Mouse (Mus musculus) thymus, adult 2 months (tissue): Measurements from ENCODE around the gene Melk. TPM values are rescaled to one million over a fixed set of nuclear protein-coding genes. Genes with fewer than 3 reads are reported as not detected.
A peak's percentile ranks its signal among the peaks of the same experiment; 100 is the strongest.

ENCODE experiments used
- DNase-seq: peaks from one replicate; pipeline ENCODE4 v3.0.0; 2021
- H3K27ac ChIP-seq: fragments of 200-500 bp; 2 replicates; pipeline ENCODE4 v1.5.1; 2012; ENCODE audit warnings: low read length, control low read depth; ENCODE audit not compliant: control insufficient read depth, insufficient read depth
- H3K27me3 ChIP-seq: fragments of 200-500 bp; 2 replicates; pipeline ENCODE4 v1.6.1; 2012; ENCODE audit warnings: mild to moderate bottlenecking, low read length, moderate library complexity, mixed read lengths; ENCODE audit not compliant: control insufficient read depth, insufficient read depth
- H3K36me3 ChIP-seq: fragments of 200-500 bp; 2 replicates; pipeline ENCODE4 v1.6.1; 2012; ENCODE audit warnings: mild to moderate bottlenecking, low read length, moderate library complexity; ENCODE audit not compliant: control insufficient read depth, insufficient read depth
- H3K4me1 ChIP-seq: fragments of 200-500 bp; replicated peaks from 2 replicates; pipeline ENCODE4 v1.6.1; 2012; ENCODE audit warnings: low read length; ENCODE audit not compliant: control insufficient read depth, insufficient read depth
- H3K4me3 ChIP-seq: fragments of 200-500 bp; 2 replicates; pipeline ENCODE4 v1.5.1; 2012; ENCODE audit warnings: mild to moderate bottlenecking, low read length, control low read depth, moderate library complexity; ENCODE audit not compliant: control insufficient read depth, insufficient read depth
- CTCF ChIP-seq: fragments of 200-500 bp; IDR thresholded peaks from 2 replicates; pipeline ENCODE4 v1.5.1; 2012; ENCODE audit warnings: mild to moderate bottlenecking, control low read depth, low read length, moderate library complexity, borderline replicate concordance; ENCODE audit not compliant: control insufficient read depth, poor library complexity, insufficient read depth; ENCODE audit errors: extremely low read depth
- POLR2A ChIP-seq: fragments of 200-500 bp; IDR thresholded peaks from 2 replicates; pipeline ENCODE4 v1.6.1; 2012; ENCODE audit warnings: mild to moderate bottlenecking, low read length, control low read depth, moderate library complexity; ENCODE audit not compliant: control insufficient read depth, poor library complexity, insufficient read depth; ENCODE audit errors: extremely low read depth
- WGBS: fragments of 180-500 bp; shearing (Covaris S2); methylation state at CpG from one replicate; pipeline ENCODE4 v1.1.7; 2018; 5-methylcytosine and 5-hydroxymethylcytosine counted together
- polyA plus RNA-seq: library from polyadenylated mRNA; depleted of rRNA; stranded (reverse); fragments of >200 nt; gene quantifications from 2 replicates; pipeline ENCODE4 v1.2.3, GENCODE M21; 2012

Gene Melk
- polyA plus RNA-seq, 1 experiment: 5.3 TPM

GRCm38 (mm10) chr4:44265500-44265899 is 35.2 kb upstream of the Melk start:
- WGBS: 79% methylated on average over 3 of the region's 3 CpGs
- Histone ChIP-seq H3K36me3 (no peaks in the 10 kb centered on the region), H3K27ac (no peak overlapping the region), H3K4me3 (no peak overlapping the region), H3K27me3 (no peaks in the 10 kb centered on the region), H3K4me1 (peaks cover 2% of the 10 kb centered on the region; the same call in 1 of the 2 replicates)
- no peak for DNase-seq
- TF ChIP-seq POLR2A (no peak), CTCF (no peak)

- no peak overlapping the region for H3K4me3 ChIP-seq
- peaks cover 3% of the 10 kb centered on the region; the same call in 1 of the 2 replicates for H3K4me1 ChIP-seq
- no peaks in the 10 kb centered on the region for H3K27me3 ChIP-seq
- DNase-seq: no peak
- 93% methylated on average over 6 of the region's 6 CpGs for WGBS
- TF ChIP-seq POLR2A: no peak
- TF ChIP-seq CTCF: no peak
- H3K27ac ChIP-seq: no peak overlapping the region
- no peaks in the 10 kb centered on the region for H3K36me3 ChIP-seq
These were observed 33.2 kb upstream of the Melk start for GRCm38 (mm10) chr4:44267437-44267836.

- WGBS: 95% methylated on average over 14 of the region's 14 CpGs
- Histone ChIP-seq H3K4me1 (peaks cover 3% of the 10 kb centered on the region; the same call in 1 of the 2 replicates), H3K36me3 (no peaks in the 10 kb centered on the region), H3K4me3 (no peak overlapping the region), H3K27me3 (no peaks in the 10 kb centered on the region), H3K27ac (no peak overlapping the region)
- no peak for DNase-seq
- no peak for TF ChIP-seq CTCF
- no peak for TF ChIP-seq POLR2A
These were observed 31.3 kb upstream of the Melk start for GRCm38 (mm10) chr4:44269376-44269817.

- 32% methylated on average over 5 of the region's 5 CpGs for WGBS
These were observed 29.5 kb upstream of the Melk start for GRCm38 (mm10) chr4:44271134-44271533.

GRCm38 (mm10) chr4:44281597-44282265 is 18.9 kb upstream of the Melk start:
- 35% methylated on average over 7 of the region's 7 CpGs for WGBS

More at GRCm38 (mm10) chr4:44271134-44271533, 29.5 kb upstream of the Melk start:
- DNase-seq: peak; percentile 40
- no peak for TF ChIP-seq CTCF
- TF ChIP-seq POLR2A: no peak
- peaks cover 3% of the 10 kb centered on the region; the same call in 1 of the 2 replicates for H3K4me1 ChIP-seq
- no peaks in the 10 kb centered on the region for H3K27me3 ChIP-seq
- no peak overlapping the region for H3K4me3 ChIP-seq
- H3K27ac ChIP-seq: peak overlapping the region; percentile 44; the same call in 1 of the 2 replicates
- H3K36me3 ChIP-seq: no peaks in the 10 kb centered on the region

GRCm38 (mm10) chr4:44292534-44292933 is 8.1 kb upstream of the Melk start:
- WGBS: 14% methylated on average over 7 of the region's 7 CpGs
- Histone ChIP-seq H3K27me3 (no peaks in the 10 kb centered on the region), H3K27ac (no peak overlapping the region), H3K36me3 (no peaks in the 10 kb centered on the region), H3K4me1 (no peaks in the 10 kb centered on the region), H3K4me3 (no peak overlapping the region)
- peak; percentile 24 for DNase-seq
- no peak for TF ChIP-seq POLR2A

More at GRCm38 (mm10) chr4:44281597-44282265, 18.9 kb upstream of the Melk start:
- Histone ChIP-seq H3K27me3 (no peaks in the 10 kb centered on the region), H3K4me1 (no peaks in the 10 kb centered on the region), H3K4me3 (no peak overlapping the region), H3K27ac (no peak overlapping the region), H3K36me3 (no peaks in the 10 kb centered on the region)
- DNase-seq: no peak
- TF ChIP-seq CTCF (no peak), POLR2A (no peak)
